Mouse (Mus musculus) cerebellum, postnatal 36 days (tissue): ENCODE results near the gene Rbpms2.
"Not testable (repeated sequence)": the region's sequence is repeated elsewhere in the genome, so short reads cannot be mapped to it uniquely, and the experiment has no call there.

ENCODE experiments used
- DNase-seq, 2 experiments: peaks; one replicate each; pipeline ENCODE4 v3.0.0; 2021 to 2022; ENCODE audit warnings: mixed read lengths in 2 of 2

Gene Rbpms2

DNA sequence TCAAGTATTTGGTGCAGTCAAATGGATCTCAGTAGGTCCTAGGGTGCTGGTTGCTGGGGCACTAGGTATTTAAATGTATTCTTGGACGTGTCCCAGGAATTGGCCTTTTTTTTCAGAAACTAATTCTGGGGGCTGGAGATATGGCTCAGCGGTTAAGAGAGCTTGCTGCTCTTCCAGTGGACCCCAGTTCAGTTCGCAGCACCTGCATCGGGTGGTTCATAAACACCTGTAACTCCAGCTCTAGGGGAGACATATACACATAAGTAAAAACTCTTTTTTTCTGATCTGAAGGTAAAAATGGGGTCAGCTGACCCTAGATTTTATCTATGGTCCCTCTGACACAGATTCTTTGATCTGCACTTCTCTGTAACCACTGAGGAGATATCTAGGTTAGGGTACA lies 8.3 kb upstream of the Rbpms2 start:
- no peak for DNase-seq

DNA sequence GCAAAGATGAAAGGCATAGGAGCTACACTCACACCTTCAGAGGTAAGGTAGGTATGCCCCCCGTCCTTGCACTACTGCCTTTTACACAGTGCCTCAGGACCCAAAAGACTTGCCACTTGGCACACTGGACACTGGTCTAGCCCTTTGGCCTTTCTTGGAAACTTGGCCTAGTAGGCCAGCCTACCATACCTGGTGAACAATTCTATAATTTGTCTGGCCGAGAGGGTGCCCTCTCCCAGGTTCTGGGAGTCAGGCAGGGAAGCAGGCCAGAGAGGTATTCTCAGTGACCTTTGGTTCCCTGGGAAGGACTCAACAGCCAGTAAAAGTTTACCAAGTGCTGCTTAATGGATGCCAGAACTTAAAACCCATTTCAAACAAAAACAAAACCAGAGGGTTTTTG lies 7.8 kb upstream of the Rbpms2 start:
- DNase-seq, result no peak

DNA sequence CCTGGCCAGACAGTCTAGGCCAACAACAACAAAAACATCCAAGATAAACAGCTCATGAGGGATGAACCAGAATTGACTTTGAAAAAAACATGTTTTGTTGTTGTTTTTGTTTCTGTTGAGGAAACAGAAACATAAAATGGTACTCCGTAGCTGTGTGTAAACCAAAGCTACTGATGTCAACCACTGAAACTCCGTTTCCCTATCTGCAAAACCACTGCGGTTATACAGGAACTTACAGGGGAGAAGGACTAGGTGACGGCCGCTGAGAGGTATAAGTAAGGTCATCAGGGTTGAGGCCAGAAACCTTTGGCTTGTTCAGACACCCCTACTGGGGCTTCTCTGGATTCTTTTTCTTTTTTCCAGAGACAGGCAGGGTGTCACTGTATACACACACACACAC lies 6.6 kb upstream of the Rbpms2 start:
- DNase-seq, result no peak

DNA sequence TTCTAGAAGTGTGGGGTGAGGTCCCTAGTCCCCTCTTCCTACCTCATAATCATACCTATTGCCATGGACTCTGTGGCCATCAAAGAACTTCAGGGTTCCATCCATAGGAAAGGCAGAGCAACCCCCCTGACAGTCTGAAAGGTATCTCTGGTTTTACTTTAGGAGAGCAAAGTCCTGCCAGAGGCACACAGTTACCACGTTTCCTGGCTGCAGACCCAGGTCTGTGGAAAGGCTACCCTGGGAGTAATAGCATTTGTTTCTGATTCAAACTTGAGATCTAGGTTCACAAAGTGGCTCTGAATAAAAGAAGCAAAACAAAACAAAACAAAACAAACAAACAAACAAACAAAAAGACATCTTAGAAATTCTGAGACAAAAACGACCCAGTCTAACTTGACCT lies 5.2 kb upstream of the Rbpms2 start:
- no peak for DNase-seq

DNA sequence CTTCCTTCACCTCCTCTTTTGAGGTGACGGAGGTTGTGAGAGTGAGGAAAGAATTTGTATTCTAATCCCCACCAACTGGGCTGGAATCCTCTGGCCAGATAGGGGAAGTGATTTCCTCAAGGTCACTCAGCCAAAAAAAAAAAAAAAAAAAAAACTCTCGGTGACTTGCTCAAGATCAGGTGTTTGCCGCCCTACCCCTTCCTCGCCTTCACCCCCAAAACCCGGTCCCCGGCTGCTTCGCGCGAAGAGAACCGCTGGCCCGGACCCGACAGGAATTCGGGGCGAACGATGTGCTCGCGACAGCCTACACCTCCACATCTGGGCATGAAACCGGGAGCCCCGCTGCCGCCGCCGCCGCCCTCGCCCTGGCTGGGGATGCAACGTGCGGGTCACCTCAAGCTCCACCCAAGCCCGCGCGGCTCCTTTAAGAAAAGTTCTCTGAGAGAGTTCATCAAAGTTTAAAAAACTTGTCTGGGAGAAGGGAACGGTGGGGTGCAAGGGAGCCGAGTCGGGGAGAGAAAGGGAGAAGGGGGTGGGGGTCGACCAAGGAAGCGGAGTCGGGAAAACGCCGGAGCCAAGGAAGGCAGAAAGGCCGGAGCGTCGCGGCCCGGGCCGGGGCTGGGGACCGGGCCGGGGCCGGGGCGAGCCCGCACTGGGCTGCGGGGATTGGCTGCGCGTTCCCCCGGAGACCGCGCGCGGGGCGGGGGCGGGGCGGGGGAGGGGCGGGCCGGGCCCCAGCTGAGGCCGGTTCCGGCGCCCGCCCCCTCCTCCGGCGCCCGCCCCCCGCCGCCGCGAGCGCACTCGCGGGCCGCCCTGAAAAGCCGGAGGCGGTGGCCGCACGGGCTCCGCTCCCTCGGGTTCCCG lies 551 bp downstream of the Rbpms2 start:
- DNase-seq, result no peak

DNA sequence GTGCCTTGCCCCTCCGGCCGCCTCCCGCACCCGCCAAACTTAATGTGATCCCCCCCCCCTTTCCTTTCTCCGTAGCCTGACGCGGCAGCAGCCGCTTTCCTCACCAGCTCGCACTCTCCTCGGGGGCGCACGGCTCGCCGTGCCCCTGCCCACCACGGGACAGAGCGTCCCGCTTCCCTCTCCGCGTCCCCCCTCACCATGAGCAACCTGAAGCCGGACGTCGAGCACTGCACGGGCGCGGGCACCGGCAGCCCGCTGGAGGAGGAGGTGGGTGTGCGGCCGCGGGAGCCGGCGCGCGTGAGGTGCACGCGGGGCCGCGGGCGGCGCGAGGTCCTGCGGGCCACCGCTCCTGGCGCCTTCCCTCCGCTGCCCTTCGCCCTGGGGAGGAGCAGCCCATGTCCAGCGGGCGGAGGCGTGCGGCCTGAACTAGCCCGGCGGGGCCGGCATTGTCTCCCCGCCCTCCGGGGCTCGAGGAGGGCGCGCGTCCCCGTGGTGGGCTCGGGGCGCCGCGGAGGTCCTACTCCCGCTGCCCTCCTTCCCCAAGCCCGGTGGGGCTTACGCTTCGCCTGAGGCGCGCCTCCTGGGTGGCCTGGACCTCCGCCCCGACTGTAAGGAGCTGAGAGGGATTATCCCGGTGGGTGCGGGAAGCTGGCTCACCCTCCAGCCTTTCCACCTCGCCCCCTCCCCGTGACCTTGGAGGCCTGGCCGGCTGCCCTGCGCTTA lies 1.3 kb downstream of the Rbpms2 start:
- DNase-seq, result no peak

DNA sequence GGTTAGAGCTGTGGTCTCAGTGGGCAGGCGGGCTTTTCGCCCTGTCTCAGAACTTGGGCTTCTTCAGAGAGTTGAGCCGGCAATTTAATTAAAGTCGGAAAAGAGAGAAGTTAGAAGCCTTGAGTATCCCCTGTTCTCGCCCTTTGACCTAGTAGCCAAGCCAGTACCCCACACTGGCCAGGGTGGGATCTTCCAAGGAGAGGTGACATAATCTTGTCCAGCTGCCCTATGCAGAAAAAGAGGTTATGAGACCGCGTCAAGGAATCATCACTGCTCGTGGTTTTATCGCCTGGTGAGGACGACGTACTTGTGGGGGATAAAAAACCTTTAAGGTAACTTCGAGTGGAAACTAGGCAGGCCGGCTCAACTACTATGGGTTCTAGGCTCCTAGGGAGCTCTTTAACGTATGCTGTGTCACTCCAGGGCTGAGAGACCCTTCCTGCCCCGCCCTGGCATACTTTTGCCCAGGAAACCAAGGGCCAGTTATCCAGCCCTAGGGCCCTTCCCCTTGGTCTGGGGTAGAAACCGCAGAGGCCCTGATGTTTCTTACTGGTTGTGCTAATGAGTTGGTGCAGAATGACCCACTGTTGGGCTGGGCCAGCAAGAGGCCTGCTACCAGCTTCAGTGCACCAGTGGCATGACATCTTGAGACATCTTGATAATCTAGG lies 2.0 kb downstream of the Rbpms2 start:
- DNase-seq, result no peak

DNA sequence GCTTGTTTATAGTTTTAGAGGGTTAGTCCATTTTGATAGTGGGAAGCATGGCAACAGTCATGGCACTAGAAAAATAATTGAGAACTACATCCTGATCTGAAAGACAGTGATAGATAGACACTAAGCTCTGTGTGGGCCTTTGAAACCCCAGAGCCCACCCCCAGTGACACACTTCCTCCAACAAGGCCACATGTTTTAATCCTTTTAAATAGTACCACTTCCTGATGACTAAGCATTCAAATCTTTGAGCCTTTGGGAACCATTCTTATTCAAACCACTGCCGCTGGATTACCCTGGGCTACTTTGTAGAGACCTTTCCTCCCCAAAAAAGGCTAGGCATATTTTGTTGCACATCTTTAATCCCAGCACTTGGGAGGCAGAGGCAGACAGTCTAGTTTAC lies 6.3 kb downstream of the Rbpms2 start:
- no peak for DNase-seq

DNA sequence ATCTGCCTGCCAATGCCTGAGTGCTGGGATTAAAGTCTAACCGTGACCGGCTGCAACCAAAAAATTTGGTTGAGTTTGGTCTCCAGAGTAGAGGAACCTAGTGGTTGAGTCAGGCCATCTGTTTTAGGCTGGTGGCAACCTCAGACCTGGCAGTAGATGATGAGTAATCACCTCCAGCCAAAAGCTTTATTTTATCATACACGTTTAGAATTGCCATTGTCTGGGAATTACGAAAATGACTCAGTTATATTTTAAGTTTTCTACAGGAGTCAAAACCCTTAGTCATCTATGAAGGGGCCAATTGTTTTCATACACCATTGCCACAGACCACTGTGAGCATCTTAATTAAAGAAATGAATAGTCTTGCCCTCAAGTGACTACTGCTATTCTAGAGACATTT lies 7.5 kb downstream of the Rbpms2 start:
- DNase-seq, result no peak

DNA sequence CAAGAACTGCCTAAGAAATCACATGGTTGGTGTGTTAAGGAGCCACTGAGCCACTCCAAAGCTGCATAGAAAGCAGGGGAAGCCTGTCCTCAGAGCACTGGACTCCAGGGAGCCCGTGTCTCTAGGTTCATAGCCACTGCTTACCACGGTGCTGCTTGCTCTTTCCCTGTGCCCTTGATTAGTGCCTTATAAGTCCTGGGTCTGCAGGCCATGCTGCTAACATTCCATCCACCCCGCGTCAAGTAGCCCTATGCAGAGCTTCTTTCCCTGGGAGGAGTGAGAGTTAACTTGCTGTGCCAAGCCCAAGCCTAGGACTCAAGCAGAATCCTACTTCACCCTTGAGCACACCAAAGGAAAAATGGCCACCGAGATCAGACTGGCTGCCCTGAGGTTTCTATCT lies 9.6 kb downstream of the Rbpms2 start:
- DNase-seq, result no peak

DNA sequence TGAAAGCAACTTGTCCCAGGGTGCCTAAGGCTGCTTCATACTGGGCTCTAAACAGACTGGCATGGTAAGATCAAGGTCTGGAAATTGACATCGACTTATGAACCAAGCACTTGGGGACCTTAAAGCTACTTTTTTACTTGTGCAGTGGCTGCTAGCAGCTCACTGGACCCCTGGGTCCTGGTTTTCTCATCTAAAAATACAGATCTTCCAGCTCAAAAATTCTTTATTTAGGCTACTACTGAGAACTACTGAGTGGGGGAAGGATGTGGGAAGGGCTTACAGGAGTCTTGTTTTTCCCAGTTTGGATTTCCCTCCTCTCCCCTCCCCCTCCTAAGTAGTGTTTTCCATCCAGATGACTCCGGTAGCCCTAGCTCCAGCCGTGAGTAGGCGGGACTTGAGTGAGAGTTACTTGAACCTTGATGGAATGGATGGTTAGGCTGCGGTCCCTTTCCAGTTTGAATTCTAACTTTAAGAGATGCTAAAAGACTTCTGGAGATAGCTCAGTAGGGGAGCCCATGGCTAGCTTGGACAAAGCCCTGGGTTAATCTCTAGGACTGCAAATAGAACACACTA lies 11.5 kb downstream of the Rbpms2 start:
- DNase-seq, result no peak

DNA sequence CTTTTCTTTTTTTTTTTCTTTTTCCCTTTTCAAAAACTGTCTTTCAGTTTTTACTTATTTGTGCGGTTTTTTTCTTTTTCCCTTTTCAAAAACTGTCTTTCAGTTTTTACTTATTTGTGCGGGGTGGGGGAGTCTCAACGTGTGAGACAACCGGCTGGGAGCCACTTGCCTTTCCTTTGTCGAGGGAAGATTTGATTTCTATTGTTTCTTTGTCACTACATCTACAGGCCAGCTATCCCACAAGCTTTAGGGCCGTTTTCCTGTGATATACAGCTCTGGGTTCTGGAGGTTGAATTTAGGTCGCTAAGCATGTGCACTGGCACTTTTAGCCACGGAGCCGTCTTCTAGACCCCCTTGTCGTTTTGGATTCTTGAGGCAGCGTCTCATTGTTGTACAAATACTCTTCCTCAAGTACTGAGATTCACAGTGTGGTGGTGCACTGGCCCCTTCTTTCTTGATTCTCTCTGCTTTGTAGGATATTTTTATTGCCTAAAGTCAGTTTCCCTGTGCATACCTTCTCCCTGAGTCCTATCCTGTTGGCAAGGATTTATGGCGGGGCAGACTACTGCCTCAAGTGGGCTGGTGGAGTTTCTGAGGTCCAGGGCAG lies 12.1 kb downstream of the Rbpms2 start:
- DNase-seq, result no peak

DNA sequence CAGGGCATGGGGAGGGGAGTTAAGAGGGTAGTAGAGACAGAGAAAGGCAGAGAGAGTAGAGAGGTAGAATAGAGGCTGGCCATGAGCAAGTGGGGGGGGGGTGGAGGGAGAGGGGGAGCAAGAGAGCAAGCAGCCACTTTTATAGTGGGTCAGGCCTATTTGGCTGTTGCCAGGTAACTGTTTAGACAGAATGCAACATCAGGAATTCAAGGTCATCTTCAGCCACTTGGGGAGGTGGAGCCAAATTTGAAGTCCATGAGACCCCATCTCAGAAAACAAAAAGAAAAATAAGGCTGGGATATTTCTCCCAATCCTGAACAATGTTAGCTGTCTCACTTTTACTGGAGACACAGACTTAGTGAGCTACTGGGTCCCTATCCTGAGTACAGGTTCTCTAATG lies 13.1 kb downstream of the Rbpms2 start:
- DNase-seq, result no peak

DNA sequence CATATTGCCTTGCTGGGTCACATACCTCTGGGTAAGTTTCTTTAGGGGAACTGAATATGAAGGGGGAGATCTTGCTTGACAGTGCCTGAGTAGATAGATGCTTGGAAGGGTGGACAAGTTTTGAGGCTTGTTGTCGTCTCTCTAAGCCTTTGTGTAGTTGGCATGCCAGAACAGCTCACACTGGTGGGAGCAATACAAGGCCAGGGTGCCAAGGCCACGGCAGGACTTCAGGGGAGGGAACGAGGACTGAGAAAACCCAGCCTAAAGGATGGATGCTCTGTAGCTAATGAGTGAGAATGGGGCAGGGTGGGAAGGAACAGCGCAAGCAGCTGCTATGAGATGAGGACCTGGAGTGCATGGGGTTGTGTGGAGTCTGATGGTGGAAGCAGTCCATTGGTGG lies 15.5 kb downstream of the Rbpms2 start:
- no peak for DNase-seq

DNA sequence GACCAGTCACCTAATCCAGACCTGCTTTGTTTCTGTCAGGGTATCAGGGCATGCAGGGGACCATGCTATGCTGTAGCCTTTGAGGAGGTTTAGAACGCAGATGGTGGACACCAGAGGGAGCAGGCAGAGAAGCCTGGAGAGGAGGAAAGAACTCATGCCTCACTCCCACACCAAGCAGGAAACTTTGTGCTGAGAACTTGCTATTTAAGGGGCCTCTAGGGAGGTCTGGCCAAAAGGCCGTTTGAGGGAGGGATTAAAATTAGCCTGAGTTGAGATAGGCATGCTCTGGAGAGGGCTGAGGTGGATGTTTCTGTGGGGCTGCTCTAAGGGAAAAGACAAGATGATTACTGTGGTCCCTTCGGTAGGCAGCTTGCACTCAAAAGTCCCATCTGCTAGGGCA lies 16.5 kb downstream of the Rbpms2 start:
- no peak for DNase-seq

DNA sequence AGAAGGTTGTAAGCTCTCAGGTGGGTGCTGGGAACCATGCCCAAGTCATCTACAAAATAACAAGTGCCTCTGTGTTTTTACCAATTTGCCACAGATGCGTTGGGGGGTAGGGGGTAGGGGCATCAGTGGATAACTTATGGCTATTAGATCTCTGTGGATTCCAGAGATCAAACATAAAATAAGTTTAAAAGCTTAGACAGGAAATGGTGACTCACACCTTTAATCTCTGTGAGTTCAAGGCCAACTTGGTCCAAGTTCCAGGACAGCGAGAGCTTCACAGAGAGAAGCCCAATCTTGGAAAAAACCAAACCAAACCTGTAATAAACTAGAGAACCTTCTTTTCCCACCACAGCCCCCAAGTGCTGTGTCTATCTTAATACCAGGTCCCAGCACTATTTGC lies 17.3 kb downstream of the Rbpms2 start:
- no peak for DNase-seq

DNA sequence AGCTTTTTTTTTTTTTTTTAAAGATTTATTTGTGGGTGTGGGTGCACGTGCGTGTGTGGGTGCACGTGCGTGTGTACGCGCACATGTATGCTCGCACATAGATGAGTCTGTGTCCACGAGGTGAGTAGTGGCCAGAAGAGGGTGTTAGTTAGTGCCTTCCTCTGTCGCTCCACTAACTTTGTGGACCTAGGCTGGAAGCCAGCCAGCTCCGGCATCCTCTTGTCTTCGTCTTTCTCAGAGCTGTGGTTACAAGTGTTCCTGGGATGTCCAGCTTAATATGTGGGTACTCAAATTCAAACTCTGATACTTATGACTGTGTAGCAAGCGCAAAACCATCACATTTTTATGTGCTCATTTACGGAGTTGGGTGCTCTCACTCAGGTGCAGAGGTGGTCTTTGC lies 19.3 kb downstream of the Rbpms2 start:
- DNase-seq, result no peak

DNA sequence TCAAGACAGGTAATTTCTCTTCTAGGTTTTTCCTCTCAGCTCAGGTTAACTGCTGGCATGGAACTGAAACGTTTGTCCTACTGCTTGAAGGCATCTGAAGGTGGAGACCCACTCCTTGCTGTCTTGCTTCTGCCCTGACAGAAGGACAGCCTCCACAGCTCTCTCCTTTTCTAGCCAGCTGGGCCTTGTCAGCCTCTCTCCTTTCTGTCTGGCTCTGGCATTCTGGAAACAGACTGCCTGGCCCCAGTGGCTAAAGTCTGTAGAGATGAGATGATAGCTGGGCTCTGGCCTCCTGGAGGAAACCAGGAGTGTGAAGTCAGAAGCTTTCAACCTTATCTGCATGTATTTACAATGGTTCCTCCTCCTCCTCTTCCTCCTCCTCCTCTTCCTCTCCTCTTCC lies 20.5 kb downstream of the Rbpms2 start:
- DNase-seq, result no peak

DNA sequence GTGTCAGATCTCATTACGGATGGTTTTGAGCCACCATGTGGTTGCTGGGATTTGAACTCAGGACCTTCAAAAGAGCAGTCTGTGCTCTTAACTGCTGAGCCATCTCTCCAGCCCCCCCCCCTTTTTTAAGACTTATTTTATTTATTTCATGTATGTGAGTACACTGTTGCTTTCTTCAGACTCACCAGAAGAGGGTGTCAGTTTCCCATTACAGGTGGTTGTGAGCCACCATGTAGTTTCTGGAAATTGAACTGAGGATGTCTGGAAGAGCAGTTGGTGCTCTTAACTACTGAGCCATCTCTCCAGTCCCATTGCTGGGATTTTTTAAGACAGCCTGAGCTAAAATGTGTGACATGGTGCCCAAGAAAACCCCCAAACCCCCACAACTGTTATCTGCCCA lies 22.5 kb downstream of the Rbpms2 start:
- not testable (repeated sequence) for DNase-seq

DNA sequence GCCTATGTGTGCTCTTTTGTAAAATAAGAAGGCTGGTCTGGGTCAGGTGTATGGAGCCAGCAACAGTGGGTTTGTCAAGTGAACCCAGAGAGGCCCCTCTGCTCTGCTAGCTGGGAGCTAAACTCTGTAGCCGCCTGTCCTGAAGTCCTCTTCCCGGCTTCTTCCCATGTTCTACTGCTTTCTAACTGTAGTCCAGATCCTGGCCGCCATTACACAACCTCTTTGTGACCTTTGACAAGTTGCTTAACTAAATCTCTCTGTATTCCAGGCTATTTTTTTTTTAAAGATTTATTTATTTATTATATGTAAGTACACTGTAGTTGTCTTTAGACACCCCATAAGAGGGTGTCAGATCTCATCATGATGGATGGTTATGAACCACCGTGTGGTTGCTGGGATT lies 24.3 kb downstream of the Rbpms2 start:
- no peak for DNase-seq

DNA sequence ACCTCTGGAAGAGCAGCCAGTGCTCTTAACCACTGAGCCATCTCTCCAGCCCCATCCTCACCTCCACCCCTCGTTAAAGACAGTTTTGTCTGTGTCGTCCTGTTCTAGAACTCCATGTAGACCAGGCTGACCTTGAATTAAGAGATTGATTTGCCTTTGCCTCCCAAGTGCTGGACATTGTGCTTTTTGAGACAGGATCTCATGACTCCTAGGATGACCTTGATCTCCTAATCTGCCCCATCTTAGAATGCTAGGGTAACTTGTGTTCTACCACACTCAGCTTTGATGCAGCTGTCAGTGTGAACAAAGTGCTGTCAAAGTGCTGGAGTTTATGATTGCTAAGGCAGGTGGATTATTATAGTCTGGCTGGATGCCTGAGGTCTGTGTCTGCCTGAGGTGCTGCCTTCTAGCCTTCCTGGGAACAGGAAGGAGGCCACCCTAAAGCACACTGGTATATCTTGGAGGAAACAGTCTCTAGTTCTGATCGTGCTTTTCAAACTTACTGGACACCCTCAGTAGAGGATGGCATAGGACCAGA lies 25.3 kb downstream of the Rbpms2 start:
- DNase-seq, result no peak

DNA sequence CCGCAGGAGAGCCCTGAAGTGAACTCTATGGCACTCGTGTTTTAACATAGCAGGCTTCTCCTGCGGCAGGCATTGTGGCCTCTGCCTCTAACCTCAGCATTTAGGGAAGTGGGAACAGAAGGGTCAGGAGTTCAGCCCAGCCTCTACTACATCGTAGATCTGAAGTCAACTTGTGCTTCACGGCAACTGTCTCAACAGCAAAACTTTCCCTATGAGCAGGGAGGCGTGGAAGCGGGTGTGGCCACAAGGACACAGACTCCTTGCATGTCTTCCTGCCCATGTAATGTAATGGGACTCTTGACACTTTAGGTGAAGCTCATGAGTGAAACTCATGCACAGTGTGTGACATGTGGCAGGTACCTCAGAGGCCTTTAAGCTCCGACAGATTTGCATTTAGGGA lies 26.1 kb downstream of the Rbpms2 start:
- DNase-seq, result no peak

DNA sequence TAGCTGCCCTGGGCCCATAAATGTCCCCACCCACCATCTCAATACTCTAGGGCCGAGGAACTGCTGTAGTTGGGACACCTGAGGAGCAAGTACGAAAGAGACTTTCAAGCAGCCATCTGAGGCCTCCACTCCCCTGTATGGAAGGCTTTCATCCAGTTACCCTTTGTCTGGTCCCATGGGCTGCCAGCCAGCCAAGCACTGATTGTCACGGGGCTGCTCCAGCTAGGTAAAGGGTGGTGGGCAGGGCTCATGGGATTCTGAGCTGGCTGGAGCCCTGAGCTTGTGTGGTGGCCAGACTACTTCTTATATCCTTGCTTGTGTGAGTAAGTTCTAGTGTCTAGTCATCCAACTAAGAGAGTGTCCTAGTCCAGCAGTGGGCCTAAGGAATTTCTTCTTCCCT lies 27.8 kb downstream of the Rbpms2 start:
- DNase-seq, result no peak
